Mouse (Mus musculus) gastrocnemius, adult 2 months (tissue): ENCODE measurements at regions not wholly inside any gene's neighbourhood (a gene's known extent, or its start where the extent isn't known, plus 50 kb on each side); places are given as distances from the start of the nearest gene placed in this dataset.
A peak's percentile ranks its signal among the peaks of the same experiment; 100 is the strongest.

Experiments used
- DNase-seq: peaks from one replicate; pipeline ENCODE4 v3.0.0; 2022
- H3K27ac ChIP-seq: fragments of 200-600 bp; 2 replicates; pipeline ENCODE4 v1.8.1; 2022; ENCODE audit warnings: mild to moderate bottlenecking
- H3K4me3 ChIP-seq: fragments of 200-600 bp; 2 replicates; pipeline ENCODE4 v1.8.1; 2022; ENCODE audit warnings: mild to moderate bottlenecking, moderate library complexity
- CTCF ChIP-seq: fragments of 200-600 bp; IDR thresholded peaks from 2 replicates; pipeline ENCODE4 v1.8.1; 2022; ENCODE audit warnings: antibody characterized with exemption, mild to moderate bottlenecking, moderate library complexity
- intact Hi-C: fragments of 180-260 bp; cut with DNase I; formaldehyde crosslinking; loops from one replicate; pipeline ENCODE4 v1.15.1; 2025

DNA sequence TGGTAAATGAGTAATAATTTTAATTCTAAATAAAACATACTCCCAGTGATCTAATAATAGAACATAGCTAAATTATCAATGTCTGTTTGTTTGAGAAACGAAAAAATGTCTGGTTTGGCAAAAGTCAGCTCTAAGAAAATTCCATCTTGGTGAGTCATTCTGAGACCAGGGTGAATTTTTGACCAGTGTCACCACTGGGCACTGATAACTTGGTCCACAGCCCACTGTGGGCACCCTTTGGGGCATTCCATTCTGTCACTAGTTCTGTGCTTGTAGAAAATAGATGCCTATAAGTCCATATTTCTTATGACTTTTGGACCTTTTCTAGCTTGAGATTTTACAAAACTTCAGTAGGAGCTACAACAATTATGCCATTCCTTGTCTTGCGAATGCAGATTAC is 515.1 kb upstream of the A830018L16Rik start:
- no peak for DNase-seq
- TF ChIP-seq CTCF = no peak
- no peak overlapping the region for H3K27ac ChIP-seq
- no peak overlapping the region for H3K4me3 ChIP-seq
- intact Hi-C loops = no loop called here

DNA sequence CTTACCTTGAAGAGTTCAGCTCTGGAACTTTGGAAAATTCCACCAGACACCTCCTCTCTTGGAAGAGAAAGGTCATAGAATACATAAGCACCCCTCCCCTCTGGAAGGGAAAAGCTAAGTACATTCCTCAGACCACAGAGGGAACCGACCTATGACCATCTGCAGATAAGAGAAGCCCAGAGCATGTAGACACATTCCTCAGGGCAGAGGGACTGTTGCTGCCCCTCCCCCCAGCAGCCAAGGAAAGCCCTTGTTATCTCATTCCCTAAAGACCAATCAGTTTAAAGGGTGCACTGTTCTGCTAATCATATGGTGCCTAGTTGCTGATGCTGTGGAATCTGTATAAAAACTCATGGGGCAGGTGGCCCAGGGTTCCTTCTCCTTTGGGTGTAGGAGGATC is 511.2 kb upstream of the A830018L16Rik start:
- H3K27ac ChIP-seq = no peak overlapping the region
- DNase-seq = no peak
- intact Hi-C loops = no loop called here
- H3K4me3 ChIP-seq = no peak overlapping the region
- TF ChIP-seq CTCF = no peak

DNA sequence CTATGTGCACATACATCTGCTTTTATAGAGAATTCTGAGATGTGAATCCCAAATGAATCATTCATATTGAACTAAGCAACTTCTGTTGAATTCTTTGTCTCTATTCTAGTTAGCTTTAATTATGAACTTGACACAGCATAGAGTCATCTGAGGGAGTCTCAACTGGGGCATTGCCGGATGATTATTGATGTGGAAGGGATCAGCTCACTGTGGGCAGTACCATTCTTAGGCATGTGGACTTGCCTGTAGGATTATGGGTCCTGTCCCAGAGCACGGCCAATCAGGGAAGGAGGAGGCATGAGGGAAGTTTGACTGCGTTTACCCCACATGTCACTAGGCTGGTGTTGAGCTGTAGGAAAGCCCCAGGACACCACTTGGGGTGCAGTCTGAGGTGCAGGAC is 493.9 kb upstream of the A830018L16Rik start:
- no peak overlapping the region for H3K4me3 ChIP-seq
- no peak for DNase-seq
- TF ChIP-seq CTCF = no peak
- intact Hi-C loops = no loop called here
- no peak overlapping the region for H3K27ac ChIP-seq

DNA sequence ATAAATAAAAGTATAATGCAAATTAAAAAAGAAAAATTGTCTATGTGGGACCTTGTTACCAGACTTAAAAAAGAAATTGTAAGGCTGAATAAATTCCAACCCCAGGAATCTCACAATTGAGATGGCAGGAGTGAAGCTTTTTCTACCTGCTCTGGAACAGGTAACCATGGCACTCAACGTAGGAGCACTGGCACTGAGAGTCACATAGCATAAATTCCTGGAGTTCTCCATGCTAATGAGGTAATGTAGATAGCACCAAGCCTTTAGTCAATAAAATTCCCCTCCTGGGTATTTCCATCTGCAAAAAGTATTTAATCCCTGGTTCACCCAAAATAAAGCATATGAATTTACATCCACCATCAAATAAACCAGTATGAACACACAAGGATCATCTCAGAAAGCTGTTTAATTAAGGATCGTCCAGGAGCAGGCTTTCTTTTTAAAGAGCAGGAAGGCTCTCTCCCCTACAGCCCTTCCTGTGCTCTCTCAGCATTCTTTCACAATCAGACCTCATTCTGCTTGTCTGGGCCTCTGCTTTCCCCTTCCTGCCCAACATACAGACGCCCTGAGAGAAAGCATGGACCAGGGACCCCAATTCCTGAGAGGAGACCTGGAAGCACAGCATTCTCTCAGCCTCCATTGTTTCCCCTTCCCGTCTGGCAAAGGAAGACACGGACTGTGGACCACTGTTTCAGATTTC is 481.4 kb upstream of the A830018L16Rik start:
- H3K27ac ChIP-seq = no peak overlapping the region
- no peak overlapping the region for H3K4me3 ChIP-seq
- no peak for TF ChIP-seq CTCF
- intact Hi-C loops = no loop called here
- no peak for DNase-seq

GRCm38 (mm10) chr1:10933206-10933605 is 480.7 kb upstream of the A830018L16Rik start:
- DNase-seq = no peak
- H3K4me3 ChIP-seq = no peak overlapping the region
- no peak for TF ChIP-seq CTCF
- intact Hi-C loops = no loop called here
- H3K27ac ChIP-seq = no peak overlapping the region

- Histone ChIP-seq H3K4me3 (no peak overlapping the region), H3K27ac (no peak overlapping the region)
- DNase-seq = no peak
- intact Hi-C loops = no loop called here
- TF ChIP-seq CTCF = no peak
Measured at GRCm38 (mm10) chr1:10938436-10938835, 475.5 kb upstream of the A830018L16Rik start.

GRCm38 (mm10) chr1:10940326-10940725 is 473.6 kb upstream of the A830018L16Rik start:
- intact Hi-C loops = no loop called here
- H3K4me3 ChIP-seq = no peak overlapping the region
- H3K27ac ChIP-seq = no peak overlapping the region
- no peak for TF ChIP-seq CTCF
- no peak for DNase-seq

GRCm38 (mm10) chr1:10942979-10943378 is 470.9 kb upstream of the A830018L16Rik start:
- DNase-seq = no peak
- no peak; the same call in 1 of the 2 replicates for TF ChIP-seq CTCF
- Histone ChIP-seq H3K4me3 (no peak overlapping the region), H3K27ac (peak overlapping the region; percentile 38; the same call in 1 of the 2 replicates)
- intact Hi-C loops = no loop called here
